Mouse (Mus musculus): Measurements from ENCODE around the gene Rexo5. TPM values are rescaled to one million over a fixed set of nuclear protein-coding genes. Genes with fewer than 3 reads are reported as not detected.

Rexo5 gene
- polyA plus RNA-seq, 1 experiment from 2014 or later: 13.5 TPM

DNA sequence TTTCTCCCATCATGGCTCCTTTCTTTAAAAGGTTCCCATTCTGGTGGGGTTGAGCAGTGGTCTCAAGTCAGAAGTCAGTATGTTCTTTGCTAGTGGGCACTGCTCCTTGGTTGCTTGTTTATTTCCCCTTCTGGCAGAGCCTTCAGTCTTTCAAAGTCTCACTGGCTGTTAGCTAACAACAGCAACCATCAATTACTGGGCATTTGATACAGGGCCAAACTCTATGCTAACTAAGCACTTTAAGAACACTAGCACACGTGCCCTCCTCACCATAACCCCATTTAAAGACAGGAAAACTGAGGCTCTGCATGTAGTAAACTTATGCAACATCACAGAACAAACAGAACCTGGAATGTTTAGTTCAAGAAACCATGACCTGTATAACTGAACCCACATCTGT lies 68.4 kb downstream of the Rexo5 start:
- H3K27ac ChIP-seq (ENCODE audit: low read length): peak overlapping the region; percentile 64
- 67% methylated on average over 1 of the region's 1 CpGs for WGBS
- H3K9me3 ChIP-seq (replicated peaks; ENCODE audit: control insufficient read depth, low read length): no peaks in the 10 kb centered on the region
- H3K4me2 ChIP-seq (ENCODE audit: low read depth, low read length): no peak overlapping the region
- peaks cover 4% of the 10 kb centered on the region for H3K4me1 ChIP-seq (ENCODE audit: control insufficient read depth, insufficient read depth, low read length)
- no peak overlapping the region for H3K4me3 ChIP-seq (ENCODE audit: low read length)
- no peaks in the 10 kb centered on the region for H3K27me3 ChIP-seq (ENCODE audit: control insufficient read depth, insufficient read depth, low read length)
- H3K36me3 ChIP-seq (ENCODE audit: control insufficient read depth, insufficient read depth): peaks cover 6% of the 10 kb centered on the region
- H3K9ac ChIP-seq (ENCODE audit: low read length): no peak overlapping the region
- no peak for ATAC-seq (replicated peaks; ENCODE audit: extremely low read depth, insufficient read depth, low FRiP score)

DNA sequence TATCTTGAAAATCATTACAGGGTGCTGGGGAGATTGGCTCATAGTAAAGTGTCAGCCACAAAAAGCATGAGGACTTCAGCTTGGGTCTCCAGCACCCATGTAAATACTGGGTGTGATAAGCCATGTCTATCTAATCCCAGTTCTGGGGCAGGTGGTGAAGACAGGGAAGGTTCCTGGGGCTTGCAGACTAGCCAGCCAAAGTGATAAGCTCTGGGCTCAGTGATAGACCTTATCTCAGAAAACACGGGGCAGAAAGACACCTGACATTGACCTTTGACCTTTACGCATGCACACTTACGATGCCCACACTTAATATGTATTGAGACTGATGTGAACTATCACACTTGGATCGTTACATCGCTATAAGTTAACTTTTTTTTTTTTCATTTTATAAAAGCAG lies 70.7 kb downstream of the Rexo5 start:
- no peak overlapping the region for H3K27ac ChIP-seq (ENCODE audit: low read length)
- H3K27me3 ChIP-seq (ENCODE audit: control insufficient read depth, insufficient read depth, low read length): no peaks in the 10 kb centered on the region
- no peak overlapping the region for H3K4me3 ChIP-seq (ENCODE audit: low read length)
- peaks cover 4% of the 10 kb centered on the region for H3K4me1 ChIP-seq (ENCODE audit: control insufficient read depth, insufficient read depth, low read length)
- H3K4me2 ChIP-seq (ENCODE audit: low read depth, low read length): no peak overlapping the region
- H3K9me3 ChIP-seq (replicated peaks; ENCODE audit: control insufficient read depth, low read length): no peaks in the 10 kb centered on the region
- ATAC-seq (replicated peaks; ENCODE audit: extremely low read depth, insufficient read depth, low FRiP score): no peak
- 69% methylated on average over 5 of the region's 5 CpGs for WGBS
- H3K36me3 ChIP-seq (ENCODE audit: control insufficient read depth, insufficient read depth): peaks cover under 1% of the 10 kb centered on the region; the same call in 1 of the 2 replicates
- H3K9ac ChIP-seq (ENCODE audit: low read length): no peak overlapping the region

DNA sequence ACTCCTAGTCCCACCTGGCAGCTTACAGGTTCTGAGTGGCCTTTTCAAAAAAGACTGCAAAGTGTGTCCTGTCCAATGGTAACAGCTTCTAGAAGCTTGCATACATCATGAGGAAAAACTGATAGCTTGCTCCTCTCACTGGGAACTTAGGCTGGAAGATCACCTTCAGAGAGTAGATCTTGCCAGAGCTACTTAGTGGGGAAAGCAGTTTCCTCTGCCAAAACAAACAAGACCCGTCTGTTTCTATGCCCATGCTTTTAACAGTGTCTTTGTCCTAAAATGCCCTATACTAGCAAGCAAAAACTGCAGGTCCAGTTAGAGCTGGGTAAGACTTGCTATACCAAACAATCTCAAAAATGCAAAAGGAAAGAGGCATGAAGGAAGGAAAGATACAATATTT lies 72.3 kb downstream of the Rexo5 start:
- WGBS: 34% methylated on average over 1 of the region's 1 CpGs
- peaks cover 4% of the 10 kb centered on the region for H3K4me1 ChIP-seq (ENCODE audit: control insufficient read depth, insufficient read depth, low read length)
- no peak for ATAC-seq (replicated peaks; ENCODE audit: extremely low read depth, insufficient read depth, low FRiP score)
- no peak overlapping the region for H3K4me3 ChIP-seq (ENCODE audit: low read length)
- H3K27me3 ChIP-seq (ENCODE audit: control insufficient read depth, insufficient read depth, low read length): no peaks in the 10 kb centered on the region
- H3K9me3 ChIP-seq (replicated peaks; ENCODE audit: control insufficient read depth, low read length): no peaks in the 10 kb centered on the region
- no peak overlapping the region for H3K4me2 ChIP-seq (ENCODE audit: low read depth, low read length)
- no peaks in the 10 kb centered on the region for H3K36me3 ChIP-seq (ENCODE audit: control insufficient read depth, insufficient read depth)
- H3K9ac ChIP-seq (ENCODE audit: low read length): no peak overlapping the region
- no peak overlapping the region for H3K27ac ChIP-seq (ENCODE audit: low read length)

DNA sequence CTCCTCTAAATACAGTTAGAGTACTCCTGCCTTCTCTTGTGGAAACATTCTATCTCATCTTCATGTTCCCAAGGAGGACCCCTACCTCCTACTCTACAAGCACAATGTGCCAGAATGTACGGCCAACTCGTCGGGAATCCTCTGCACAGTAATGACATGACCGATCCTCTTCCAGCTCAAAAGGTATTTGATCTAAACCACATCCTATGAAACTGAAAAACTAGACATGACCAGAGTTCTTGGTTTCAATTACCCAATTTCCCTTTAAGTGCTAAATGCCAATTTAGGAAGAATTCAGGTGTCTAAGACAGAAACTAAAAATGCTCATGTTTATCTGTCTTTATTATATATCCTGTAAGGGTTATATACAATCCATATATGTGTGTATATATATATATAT lies 78.4 kb downstream of the Rexo5 start:
- Histone ChIP-seq H3K27me3 (ENCODE audit: control insufficient read depth, insufficient read depth, low read length) (no peaks in the 10 kb centered on the region), H3K9me3 (replicated peaks; ENCODE audit: control insufficient read depth, low read length) (no peaks in the 10 kb centered on the region), H3K4me2 (ENCODE audit: low read depth, low read length) (no peak overlapping the region), H3K4me1 (ENCODE audit: control insufficient read depth, insufficient read depth, low read length) (peaks cover 3% of the 10 kb centered on the region; the same call in 1 of the 2 replicates), H3K9ac (ENCODE audit: low read length) (no peak overlapping the region), H3K27ac (ENCODE audit: low read length) (no peak overlapping the region), H3K4me3 (ENCODE audit: low read length) (no peak overlapping the region), H3K36me3 (ENCODE audit: control insufficient read depth, insufficient read depth) (no peaks in the 10 kb centered on the region)
- 90% methylated on average over 4 of the region's 4 CpGs for WGBS
- ATAC-seq (replicated peaks; ENCODE audit: extremely low read depth, insufficient read depth, low FRiP score): no peak

DNA sequence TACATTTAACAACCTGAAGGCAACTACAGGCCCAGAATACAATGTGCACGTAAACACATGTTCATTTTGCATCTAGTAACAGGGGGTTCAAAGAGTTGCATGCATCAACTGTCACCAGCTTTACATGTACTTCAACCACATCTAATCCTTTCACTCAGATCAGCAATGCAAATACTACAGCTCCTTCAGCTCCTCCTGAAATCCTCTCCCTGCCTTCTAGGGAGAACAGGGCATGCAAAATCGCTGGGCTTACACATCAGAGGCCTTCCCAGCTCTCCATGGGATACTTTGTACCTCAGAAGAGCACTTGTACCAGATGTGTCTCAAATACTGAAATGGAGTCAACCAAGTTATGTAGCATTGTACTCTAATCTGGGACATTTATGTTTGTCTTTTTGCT lies 79.2 kb downstream of the Rexo5 start:
- H3K27me3 ChIP-seq (ENCODE audit: control insufficient read depth, insufficient read depth, low read length): no peaks in the 10 kb centered on the region
- H3K9ac ChIP-seq (ENCODE audit: low read length): no peak overlapping the region
- H3K9me3 ChIP-seq (replicated peaks; ENCODE audit: control insufficient read depth, low read length): no peaks in the 10 kb centered on the region
- H3K36me3 ChIP-seq (ENCODE audit: control insufficient read depth, insufficient read depth): no peaks in the 10 kb centered on the region
- H3K4me3 ChIP-seq (ENCODE audit: low read length): no peak overlapping the region
- no peak for ATAC-seq (replicated peaks; ENCODE audit: extremely low read depth, insufficient read depth, low FRiP score)
- H3K27ac ChIP-seq (ENCODE audit: low read length): no peak overlapping the region
- peaks cover 3% of the 10 kb centered on the region; the same call in 1 of the 2 replicates for H3K4me1 ChIP-seq (ENCODE audit: control insufficient read depth, insufficient read depth, low read length)
- WGBS: 67% methylated on average over 2 of the region's 2 CpGs
- H3K4me2 ChIP-seq (ENCODE audit: low read depth, low read length): no peak overlapping the region

DNA sequence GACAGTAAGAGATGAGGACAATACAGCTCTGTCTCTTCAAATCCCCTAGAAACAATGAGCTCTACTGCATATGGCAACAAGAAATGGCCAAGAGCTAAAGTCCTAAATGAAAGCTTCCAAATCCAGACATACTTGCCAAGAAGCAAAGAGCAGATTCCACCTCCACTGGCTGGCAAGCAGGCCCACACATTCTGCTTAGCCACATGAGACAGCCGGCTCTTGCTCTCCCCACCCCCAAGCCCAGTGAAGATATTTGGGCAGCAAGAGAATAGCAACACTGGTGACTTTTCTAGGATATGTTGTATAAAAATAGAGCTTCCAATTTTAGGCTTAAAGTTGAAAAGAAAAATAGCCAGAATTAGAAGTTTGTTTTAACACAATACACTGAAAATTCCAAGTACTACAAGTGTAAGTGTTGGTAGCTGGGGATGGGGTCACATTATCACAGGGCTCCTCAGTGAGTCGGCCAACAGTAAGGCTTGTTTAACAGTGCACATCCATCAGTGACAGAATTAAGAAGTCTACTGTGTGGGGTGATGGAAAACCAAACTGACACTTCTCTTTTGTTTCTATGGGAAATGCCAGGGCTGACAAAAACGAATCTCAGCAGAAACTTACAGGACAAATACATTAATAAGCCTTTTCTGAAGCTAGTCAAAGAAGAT lies 82.1 kb downstream of the Rexo5 start:
- Histone ChIP-seq H3K4me1 (ENCODE audit: control insufficient read depth, insufficient read depth, low read length) (peaks cover 3% of the 10 kb centered on the region; the same call in 1 of the 2 replicates), H3K27me3 (ENCODE audit: control insufficient read depth, insufficient read depth, low read length) (no peaks in the 10 kb centered on the region), H3K9ac (ENCODE audit: low read length) (no peak overlapping the region), H3K27ac (ENCODE audit: low read length) (no peak overlapping the region), H3K36me3 (ENCODE audit: control insufficient read depth, insufficient read depth) (no peaks in the 10 kb centered on the region), H3K4me2 (ENCODE audit: low read depth, low read length) (no peak overlapping the region), H3K9me3 (replicated peaks; ENCODE audit: control insufficient read depth, low read length) (no peaks in the 10 kb centered on the region), H3K4me3 (ENCODE audit: low read length) (no peak overlapping the region)
- ATAC-seq (replicated peaks; ENCODE audit: extremely low read depth, insufficient read depth, low FRiP score): no peak
- WGBS: 43% methylated on average over 3 of the region's 3 CpGs

DNA sequence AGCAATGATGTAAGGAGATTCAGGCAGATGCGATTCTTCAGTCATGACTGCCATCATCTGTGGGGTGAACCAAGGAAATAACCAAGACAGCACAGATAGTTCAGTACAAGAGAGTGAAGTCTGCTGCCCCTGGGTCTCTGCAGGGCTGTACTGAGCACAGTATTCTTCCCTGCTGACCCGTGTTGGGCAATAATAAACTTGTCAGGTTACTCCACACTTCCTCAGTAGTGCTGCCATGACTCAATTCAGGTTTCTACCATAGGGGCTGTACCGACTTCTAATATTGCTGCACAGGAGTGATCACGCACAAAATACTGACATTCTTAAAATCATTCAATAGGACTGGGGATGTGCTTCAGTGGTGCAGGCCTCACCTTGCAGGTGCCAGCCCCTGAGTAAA lies 85.4 kb downstream of the Rexo5 start:
- Histone ChIP-seq H3K4me1 (ENCODE audit: control insufficient read depth, insufficient read depth, low read length) (peaks cover 5% of the 10 kb centered on the region), H3K4me2 (ENCODE audit: low read depth, low read length) (no peak overlapping the region), H3K4me3 (ENCODE audit: low read length) (no peak overlapping the region), H3K27me3 (ENCODE audit: control insufficient read depth, insufficient read depth, low read length) (no peaks in the 10 kb centered on the region), H3K36me3 (ENCODE audit: control insufficient read depth, insufficient read depth) (no peaks in the 10 kb centered on the region), H3K9me3 (replicated peaks; ENCODE audit: control insufficient read depth, low read length) (no peaks in the 10 kb centered on the region), H3K9ac (ENCODE audit: low read length) (no peak overlapping the region), H3K27ac (ENCODE audit: low read length) (no peak overlapping the region)
- WGBS: 93% methylated on average over 4 of the region's 4 CpGs
- no peak for ATAC-seq (replicated peaks; ENCODE audit: extremely low read depth, insufficient read depth, low FRiP score)

DNA sequence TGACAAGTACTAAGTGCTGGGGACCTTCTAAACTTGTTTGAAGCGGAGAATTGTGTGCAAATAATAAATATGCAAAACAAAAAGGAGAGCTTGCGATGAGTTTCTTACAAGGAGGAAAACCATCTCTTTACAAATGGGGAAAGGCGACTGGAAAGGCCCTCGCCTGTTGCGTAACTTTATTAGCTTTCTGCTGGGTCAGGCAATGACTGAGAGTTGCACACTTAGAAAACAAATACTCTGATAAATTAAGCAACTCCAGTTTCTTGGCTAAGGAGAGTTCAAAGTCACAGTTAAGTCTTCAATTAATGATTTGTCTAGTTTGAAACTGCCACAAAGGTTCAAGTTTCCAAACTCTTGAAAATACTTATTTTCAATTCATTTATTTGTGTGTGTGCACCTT lies 86.5 kb downstream of the Rexo5 start:
- no peak for ATAC-seq (replicated peaks; ENCODE audit: extremely low read depth, insufficient read depth, low FRiP score)
- Histone ChIP-seq H3K4me3 (ENCODE audit: low read length) (no peak overlapping the region), H3K27ac (ENCODE audit: low read length) (no peak overlapping the region), H3K4me1 (ENCODE audit: control insufficient read depth, insufficient read depth, low read length) (peaks cover 6% of the 10 kb centered on the region), H3K9me3 (replicated peaks; ENCODE audit: control insufficient read depth, low read length) (no peaks in the 10 kb centered on the region), H3K36me3 (ENCODE audit: control insufficient read depth, insufficient read depth) (no peaks in the 10 kb centered on the region), H3K27me3 (ENCODE audit: control insufficient read depth, insufficient read depth, low read length) (no peaks in the 10 kb centered on the region), H3K4me2 (ENCODE audit: low read depth, low read length) (no peak overlapping the region), H3K9ac (ENCODE audit: low read length) (no peak overlapping the region)
- WGBS: 88% methylated on average over 5 of the region's 5 CpGs

DNA sequence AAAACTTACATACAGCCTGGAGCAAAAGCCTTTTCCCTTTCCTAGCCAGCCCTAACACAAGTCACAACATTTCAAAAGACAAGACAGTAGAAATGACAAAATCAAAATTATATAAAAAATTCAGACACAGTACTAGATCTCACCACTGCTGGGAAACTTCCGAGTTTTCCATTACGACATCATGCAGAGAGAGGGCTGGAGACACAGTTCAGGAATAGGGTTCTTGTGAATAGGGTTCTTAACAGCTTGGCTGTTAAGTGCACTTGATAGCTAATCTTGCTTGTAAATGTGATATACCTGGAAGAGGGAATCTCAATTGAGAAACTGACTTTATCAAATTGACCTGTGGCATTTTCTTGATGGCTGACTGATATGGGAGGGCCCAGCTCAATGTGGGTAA lies 87.4 kb downstream of the Rexo5 start:
- Histone ChIP-seq H3K9me3 (replicated peaks; ENCODE audit: control insufficient read depth, low read length) (no peaks in the 10 kb centered on the region), H3K4me1 (ENCODE audit: control insufficient read depth, insufficient read depth, low read length) (peaks cover 3% of the 10 kb centered on the region; the same call in 1 of the 2 replicates), H3K4me3 (ENCODE audit: low read length) (no peak overlapping the region), H3K36me3 (ENCODE audit: control insufficient read depth, insufficient read depth) (no peaks in the 10 kb centered on the region), H3K27ac (ENCODE audit: low read length) (no peak overlapping the region), H3K9ac (ENCODE audit: low read length) (no peak overlapping the region), H3K27me3 (ENCODE audit: control insufficient read depth, insufficient read depth, low read length) (no peaks in the 10 kb centered on the region), H3K4me2 (ENCODE audit: low read depth, low read length) (no peak overlapping the region)
- 68% methylated on average over 2 of the region's 2 CpGs for WGBS
- no peak for ATAC-seq (replicated peaks; ENCODE audit: extremely low read depth, insufficient read depth, low FRiP score)

Data from heart, embryonic 16.5 days (tissue).